Mouse (Mus musculus) ovary, adult 10 weeks (tissue): ENCODE measurements around the gene Ppp1r3g. TPM values are rescaled to one million over a fixed set of nuclear protein-coding genes. Genes with fewer than 3 reads are reported as not detected.

Source experiments
- polyA plus RNA-seq: library from polyadenylated mRNA; stranded (reverse); fragments of 350-450 nt; fragmentation: Illumina TruSeq; extraction: RNeasy Lipid Tissue Mini Kit (QIAGEN cat#74804); gene quantifications from one replicate; pipeline ENCODE4 v1.2.3, GENCODE M21; 2014

Gene Ppp1r3g
- not detected for polyA plus RNA-seq

GRCm38 (mm10) chr13:35958539-35958938, at the start of gene Ppp1r3g:
Ppp1r3g (plus strand) TSS chr13:35958839.

Other genes starting within 250 kb of the Ppp1r3g start
- 19.2 TPM for gene Rpp40, start 52.5 kb upstream of the Ppp1r3g start, polyA plus RNA-seq
- gene Fars2, start 158.6 kb downstream of the Ppp1r3g start, polyA plus RNA-seq = 24.3 TPM
- gene Lyrm4, start 158.7 kb downstream of the Ppp1r3g start, polyA plus RNA-seq = 29.8 TPM